Comparison of ENCODE assay signal across 13 mouse cellular contexts in the genomic region with DNA sequence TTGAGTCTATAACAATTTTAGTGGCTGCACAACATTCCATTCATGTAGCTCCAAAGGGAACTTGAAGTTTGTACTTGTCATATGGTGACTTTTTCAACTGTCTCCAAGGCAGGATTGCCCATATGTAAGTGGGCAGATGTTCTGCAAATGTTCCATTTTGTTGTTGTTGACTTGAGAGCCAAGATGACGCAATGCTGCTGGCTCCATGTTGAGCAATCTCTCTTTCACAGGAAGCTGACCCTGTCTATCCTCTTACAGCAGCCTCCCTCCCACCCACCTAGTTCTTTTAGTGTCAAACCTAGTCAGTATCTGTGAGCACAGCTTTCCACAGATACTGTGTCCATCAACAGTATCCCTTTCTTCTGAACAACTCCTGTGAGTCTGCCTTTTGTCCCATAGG.
DNase-seq lines count a peak whose midpoint lies in the region; ATAC-seq lines count a peak whose summit lies in the region.
"Had no signal": no experiment of that assay in that cellular context is flagged by ENCODE, and none has a peak within 500 bp of the region (broad histone marks: within the 10 kb centered on the region; RNA-seq: fewer than 3 reads in every experiment).

No protein-coding gene starts in this region.

- no peak overlapping the region for H3K4me3 ChIP-seq in forebrain, embryonic 12.5 days (replicated peaks)
- H3K4me3 ChIP-seq: hindbrain, embryonic 12.5 days; limb, embryonic 15.5 days; midbrain, embryonic 13.5 days; neural tube, embryonic 12.5 days had no signal

- no peaks in the 10 kb centered on the region for H3K27me3 ChIP-seq in forebrain, embryonic 12.5 days
- H3K27me3 ChIP-seq: hindbrain, embryonic 12.5 days; limb, embryonic 15.5 days; midbrain, embryonic 13.5 days; neural tube, embryonic 12.5 days had no signal

- H3K27ac ChIP-seq in forebrain, embryonic 12.5 days = no peak overlapping the region
- H3K27ac ChIP-seq: hindbrain, embryonic 12.5 days; limb, embryonic 15.5 days; midbrain, embryonic 13.5 days; neural tube, embryonic 12.5 days had no signal

- ATAC-seq in granulocyte monocyte progenitor cell, adult 5-6 weeks (replicated peaks; ENCODE audit: poor library complexity, severe bottlenecking) = peak; percentile 94
- peak; percentile 45; the same call in 1 of the 2 replicates for ATAC-seq in megakaryocyte, adult 5-6 weeks (ENCODE audit: poor library complexity, severe bottlenecking)
- ATAC-seq in forebrain, embryonic 12.5 days (ENCODE audit: low FRiP score) = no peak
- ATAC-seq: midbrain, embryonic 13.5 days had no signal

- no peaks in the 10 kb centered on the region for H3K4me1 ChIP-seq in forebrain, embryonic 12.5 days
- H3K4me1 ChIP-seq: hindbrain, embryonic 12.5 days; limb, embryonic 15.5 days; midbrain, embryonic 13.5 days; neural tube, embryonic 12.5 days had no signal

- no peak overlapping the region for H3K4me2 ChIP-seq in forebrain, embryonic 12.5 days
- H3K4me2 ChIP-seq: hindbrain, embryonic 12.5 days; limb, embryonic 15.5 days; midbrain, embryonic 13.5 days; neural tube, embryonic 12.5 days had no signal

- peak; percentile 35 for DNase-seq in layer of hippocampus, adult 11-12 months (ENCODE audit: low spot score)
- DNase-seq in layer of hippocampus, adult 9-10 months (ENCODE audit: low spot score) = no peak
- peak; percentile 59 for DNase-seq in NIH3T3 (ENCODE audit: low read depth)
- no peak for DNase-seq in kidney, postnatal 14 days
- DNase-seq: cerebellum, adult 18-20 months; kidney, adult 2 months had no signal

- WGBS in forebrain, embryonic 12.5 days = 96% methylated on average over 1 of the region's 1 CpGs

- no peak overlapping the region for H3K9ac ChIP-seq in forebrain, embryonic 12.5 days
- H3K9ac ChIP-seq: hindbrain, embryonic 12.5 days; limb, embryonic 15.5 days; midbrain, embryonic 13.5 days; neural tube, embryonic 12.5 days had no signal

- H3K36me3 ChIP-seq in forebrain, embryonic 12.5 days (replicated peaks) = peaks cover 51% of the 10 kb centered on the region

- no peaks in the 10 kb centered on the region for H3K9me3 ChIP-seq in forebrain, embryonic 12.5 days
- H3K9me3 ChIP-seq: hindbrain, embryonic 12.5 days; limb, embryonic 15.5 days; midbrain, embryonic 13.5 days; neural tube, embryonic 12.5 days had no signal

Comparison
In these comparisons a context has a peak if more than half of its experiments do, and no peak if none do; other contexts are left out.
1. DNase-seq: peak in layer of hippocampus, adult 11-12 months (single experiment) and NIH3T3 (single experiment); none in layer of hippocampus, adult 9-10 months (single experiment) and kidney, postnatal 14 days (single experiment).